Mouse (Mus musculus): Measurements from ENCODE around the gene H2-DMb1. TPM values are rescaled to one million over a fixed set of nuclear protein-coding genes. Genes with fewer than 3 reads are reported as not detected.
A peak's percentile ranks its signal among the peaks of the same experiment; 100 is the strongest.

H2-DMb1 gene
- polyA plus RNA-seq, 1 experiment from 2014 or later = 0.29 TPM

GRCm38 (mm10) chr17:34118113-34118872, 34.6 kb upstream of the H2-DMb1 start:
- peaks cover 38% of the 10 kb centered on the region for H3K36me3 ChIP-seq
- H3K9ac ChIP-seq (replicated peaks) = peak overlapping the region; percentile 89
- H3K4me1 ChIP-seq = peaks cover 30% of the 10 kb centered on the region
- H3K27me3 ChIP-seq (replicated peaks) = no peaks in the 10 kb centered on the region
- H3K4me2 ChIP-seq = peak overlapping the region; percentile 89
- peak overlapping the region; percentile 82 for H3K4me3 ChIP-seq (replicated peaks)
- H3K9me3 ChIP-seq (replicated peaks) = no peaks in the 10 kb centered on the region
- peak overlapping the region; percentile 100 for H3K27ac ChIP-seq (replicated peaks)
- no peak for ATAC-seq (ENCODE audit: low FRiP score)
- under 1% methylated on average over 67 of the region's 67 CpGs for WGBS

- Histone ChIP-seq H3K27ac (replicated peaks) (peak overlapping the region; percentile 100), H3K4me2 (peak overlapping the region; percentile 89), H3K36me3 (peaks cover 32% of the 10 kb centered on the region), H3K9me3 (replicated peaks) (no peaks in the 10 kb centered on the region), H3K4me3 (replicated peaks) (peak overlapping the region; percentile 82), H3K9ac (replicated peaks) (peak overlapping the region; percentile 89), H3K27me3 (replicated peaks) (no peaks in the 10 kb centered on the region), H3K4me1 (peaks cover 35% of the 10 kb centered on the region)
- WGBS = under 1% methylated on average over 37 of the region's 38 CpGs
- no peak; the same call in 1 of the 2 replicates for ATAC-seq (ENCODE audit: low FRiP score)
Observed at GRCm38 (mm10) chr17:34118873-34119248, 34.0 kb upstream of the H2-DMb1 start.

- WGBS = under 1% methylated on average over 93 of the region's 96 CpGs
- H3K4me3 ChIP-seq (replicated peaks) = peak within 1 kb of the TSS; percentile 82
- H3K9ac ChIP-seq (replicated peaks) = peak within 1 kb of the TSS; percentile 89
- H3K27me3 ChIP-seq (replicated peaks) = no peaks in the 10 kb centered on the region
- H3K9me3 ChIP-seq (replicated peaks) = no peaks in the 10 kb centered on the region
- peaks cover 26% of the 10 kb centered on the region for H3K36me3 ChIP-seq
- peaks cover 41% of the 10 kb centered on the region for H3K4me1 ChIP-seq
- ATAC-seq (ENCODE audit: low FRiP score) = peak; percentile 81
- peak within 1 kb of the TSS; percentile 100 for H3K27ac ChIP-seq (replicated peaks)
- H3K4me2 ChIP-seq = peak within 1 kb of the TSS; percentile 89
Observed at GRCm38 (mm10) chr17:34119249-34120179, 33.4 kb upstream of the H2-DMb1 start, which contains the start of gene H2-DMa. TSS of gene H2-DMa (plus strand) at chr17:34119541.

GRCm38 (mm10) chr17:34120180-34120723, 32.6 kb upstream of the H2-DMb1 start:
- ATAC-seq (ENCODE audit: low FRiP score) = peak; percentile 13
- H3K9me3 ChIP-seq (replicated peaks) = no peaks in the 10 kb centered on the region
- H3K27ac ChIP-seq (replicated peaks) = peak overlapping the region; percentile 100
- peak overlapping the region; percentile 82 for H3K9ac ChIP-seq (replicated peaks)
- H3K4me2 ChIP-seq = peak overlapping the region; percentile 89
- 1% methylated on average over 33 of the region's 42 CpGs for WGBS
- peaks cover 41% of the 10 kb centered on the region for H3K4me1 ChIP-seq
- H3K4me3 ChIP-seq (replicated peaks) = peak overlapping the region; percentile 82
- no peaks in the 10 kb centered on the region for H3K27me3 ChIP-seq (replicated peaks)
- peaks cover 18% of the 10 kb centered on the region for H3K36me3 ChIP-seq

- ATAC-seq (ENCODE audit: low FRiP score) = peak; percentile 0; the same call in 1 of the 2 replicates
- Histone ChIP-seq H3K9ac (replicated peaks) (peak overlapping the region; percentile 82), H3K4me3 (replicated peaks) (peak overlapping the region; percentile 82), H3K27me3 (replicated peaks) (no peaks in the 10 kb centered on the region), H3K4me2 (peak overlapping the region; percentile 89), H3K4me1 (peaks cover 40% of the 10 kb centered on the region), H3K9me3 (replicated peaks) (no peaks in the 10 kb centered on the region), H3K36me3 (peaks cover 13% of the 10 kb centered on the region), H3K27ac (replicated peaks) (peak overlapping the region; percentile 100)
- WGBS = under 1% methylated on average over 28 of the region's 31 CpGs
Observed at GRCm38 (mm10) chr17:34120814-34121171, 32.1 kb upstream of the H2-DMb1 start.

GRCm38 (mm10) chr17:34121172-34121878, 31.5 kb upstream of the H2-DMb1 start:
- peaks cover 36% of the 10 kb centered on the region for H3K4me1 ChIP-seq
- no peaks in the 10 kb centered on the region for H3K9me3 ChIP-seq (replicated peaks)
- peak overlapping the region; percentile 82 for H3K9ac ChIP-seq (replicated peaks)
- peak; percentile 12 for ATAC-seq (ENCODE audit: low FRiP score)
- under 1% methylated on average over 35 of the region's 35 CpGs for WGBS
- peak overlapping the region; percentile 89 for H3K4me2 ChIP-seq
- peak overlapping the region; percentile 100 for H3K27ac ChIP-seq (replicated peaks)
- H3K36me3 ChIP-seq = peaks cover 9% of the 10 kb centered on the region
- H3K27me3 ChIP-seq (replicated peaks) = no peaks in the 10 kb centered on the region
- peak overlapping the region; percentile 82 for H3K4me3 ChIP-seq (replicated peaks)

GRCm38 (mm10) chr17:34121879-34122187, 31.0 kb upstream of the H2-DMb1 start:
- Histone ChIP-seq H3K27me3 (replicated peaks) (no peaks in the 10 kb centered on the region), H3K9ac (replicated peaks) (peak overlapping the region; percentile 82), H3K4me2 (peak overlapping the region; percentile 89), H3K9me3 (replicated peaks) (no peaks in the 10 kb centered on the region), H3K4me3 (replicated peaks) (peak overlapping the region; percentile 82), H3K27ac (replicated peaks) (peak overlapping the region; percentile 100), H3K4me1 (peaks cover 34% of the 10 kb centered on the region), H3K36me3 (peaks cover 4% of the 10 kb centered on the region)
- WGBS = under 1% methylated on average over 9 of the region's 10 CpGs
- peak; percentile 14; the same call in 1 of the 2 replicates for ATAC-seq (ENCODE audit: low FRiP score)

- peaks cover 34% of the 10 kb centered on the region for H3K4me1 ChIP-seq
- peak; percentile 66 for ATAC-seq (ENCODE audit: low FRiP score)
- whole genome bisulfite sequencing = under 1% methylated on average over 69 of the region's 75 CpGs
- no peaks in the 10 kb centered on the region for H3K27me3 ChIP-seq (replicated peaks)
- peak within 1 kb of the TSS; percentile 82 for H3K9ac ChIP-seq (replicated peaks)
- peak within 1 kb of the TSS; percentile 100 for H3K27ac ChIP-seq (replicated peaks)
- peak within 1 kb of the TSS; percentile 89 for H3K4me2 ChIP-seq
- no peaks in the 10 kb centered on the region for H3K36me3 ChIP-seq
- no peaks in the 10 kb centered on the region for H3K9me3 ChIP-seq (replicated peaks)
- peak within 1 kb of the TSS; percentile 82 for H3K4me3 ChIP-seq (replicated peaks)
Observed at GRCm38 (mm10) chr17:34122188-34122984, 30.5 kb upstream of the H2-DMb1 start, which contains the start of gene Brd2. TSS of gene Brd2 (minus strand) at chr17:34122634.

GRCm38 (mm10) chr17:34123111-34123510, 29.8 kb upstream of the H2-DMb1 start:
- Histone ChIP-seq H3K4me2 (peak overlapping the region; percentile 89), H3K36me3 (no peaks in the 10 kb centered on the region), H3K27ac (replicated peaks) (peak overlapping the region; percentile 100), H3K4me1 (peaks cover 33% of the 10 kb centered on the region), H3K27me3 (replicated peaks) (no peaks in the 10 kb centered on the region), H3K4me3 (replicated peaks) (peak overlapping the region; percentile 82), H3K9ac (replicated peaks) (peak overlapping the region; percentile 82), H3K9me3 (replicated peaks) (no peaks in the 10 kb centered on the region)
- WGBS = 2% methylated on average over 7 of the region's 7 CpGs
- no peak for ATAC-seq (ENCODE audit: low FRiP score)

GRCm38 (mm10) chr17:34123518-34123917, 29.4 kb upstream of the H2-DMb1 start:
- Histone ChIP-seq H3K4me2 (peak overlapping the region; percentile 89), H3K27me3 (replicated peaks) (no peaks in the 10 kb centered on the region), H3K9ac (replicated peaks) (peak overlapping the region; percentile 82), H3K9me3 (replicated peaks) (no peaks in the 10 kb centered on the region), H3K36me3 (no peaks in the 10 kb centered on the region), H3K4me1 (peaks cover 37% of the 10 kb centered on the region), H3K27ac (replicated peaks) (peak overlapping the region; percentile 100), H3K4me3 (replicated peaks) (peak overlapping the region; percentile 82)
- 5% methylated on average over 2 of the region's 2 CpGs for WGBS
- no peak for ATAC-seq (ENCODE audit: low FRiP score)

All from neural tube, embryonic 15.5 days (tissue).